Mouse (Mus musculus): ENCODE results near the gene Mrgprg. TPM values are rescaled to one million over a fixed set of nuclear protein-coding genes. Genes with fewer than 3 reads are reported as not detected.

Gene Mrgprg
- polyA plus RNA-seq, 1 experiment from 2014 or later: not detected

DNA sequence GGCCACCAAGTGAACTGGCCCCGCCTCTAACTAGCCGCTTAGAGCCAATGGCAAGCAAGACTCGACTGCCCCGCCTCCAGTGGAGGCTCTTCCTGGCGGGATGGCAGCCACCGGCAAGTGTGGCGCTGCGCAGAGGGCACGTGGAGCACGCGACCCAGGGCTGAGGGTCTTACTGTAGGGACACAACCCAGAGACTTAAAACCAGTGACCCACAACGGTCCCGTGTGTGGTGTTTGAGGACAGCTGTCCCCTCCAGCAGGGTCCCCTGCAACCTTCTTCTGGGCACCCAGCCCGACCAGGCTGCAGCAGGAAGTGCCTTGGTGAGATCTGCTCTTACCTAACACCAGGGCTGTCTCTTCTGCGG is 9.8 kb downstream of the Mrgprg start:
- peaks cover 9% of the 10 kb centered on the region; the same call in 1 of the 2 replicates for H3K4me1 ChIP-seq (replicated peaks; ENCODE audit: control insufficient read depth, insufficient read depth, low read length)
- H3K27ac ChIP-seq: no peak overlapping the region
- peak overlapping the region; percentile 18; the same call in 1 of the 2 replicates for H3K9ac ChIP-seq
- no peaks in the 10 kb centered on the region for H3K9me3 ChIP-seq (ENCODE audit: control insufficient read depth, low read length)
- H3K4me3 ChIP-seq (replicated peaks; ENCODE audit: low read length): peak overlapping the region; percentile 31
- WGBS: 3% methylated on average over 15 of the region's 15 CpGs
- DNase-seq (ENCODE audit: low spot score): peak; percentile 71
- H3K4me2 ChIP-seq (replicated peaks): peak overlapping the region; percentile 78
- ATAC-seq (ENCODE audit: low FRiP score): peak; percentile 87
- H3K27me3 ChIP-seq (ENCODE audit: control insufficient read depth, insufficient read depth, low read length): peaks cover 18% of the 10 kb centered on the region
- H3K36me3 ChIP-seq (replicated peaks; ENCODE audit: control insufficient read depth, insufficient read depth): no peaks in the 10 kb centered on the region

DNA sequence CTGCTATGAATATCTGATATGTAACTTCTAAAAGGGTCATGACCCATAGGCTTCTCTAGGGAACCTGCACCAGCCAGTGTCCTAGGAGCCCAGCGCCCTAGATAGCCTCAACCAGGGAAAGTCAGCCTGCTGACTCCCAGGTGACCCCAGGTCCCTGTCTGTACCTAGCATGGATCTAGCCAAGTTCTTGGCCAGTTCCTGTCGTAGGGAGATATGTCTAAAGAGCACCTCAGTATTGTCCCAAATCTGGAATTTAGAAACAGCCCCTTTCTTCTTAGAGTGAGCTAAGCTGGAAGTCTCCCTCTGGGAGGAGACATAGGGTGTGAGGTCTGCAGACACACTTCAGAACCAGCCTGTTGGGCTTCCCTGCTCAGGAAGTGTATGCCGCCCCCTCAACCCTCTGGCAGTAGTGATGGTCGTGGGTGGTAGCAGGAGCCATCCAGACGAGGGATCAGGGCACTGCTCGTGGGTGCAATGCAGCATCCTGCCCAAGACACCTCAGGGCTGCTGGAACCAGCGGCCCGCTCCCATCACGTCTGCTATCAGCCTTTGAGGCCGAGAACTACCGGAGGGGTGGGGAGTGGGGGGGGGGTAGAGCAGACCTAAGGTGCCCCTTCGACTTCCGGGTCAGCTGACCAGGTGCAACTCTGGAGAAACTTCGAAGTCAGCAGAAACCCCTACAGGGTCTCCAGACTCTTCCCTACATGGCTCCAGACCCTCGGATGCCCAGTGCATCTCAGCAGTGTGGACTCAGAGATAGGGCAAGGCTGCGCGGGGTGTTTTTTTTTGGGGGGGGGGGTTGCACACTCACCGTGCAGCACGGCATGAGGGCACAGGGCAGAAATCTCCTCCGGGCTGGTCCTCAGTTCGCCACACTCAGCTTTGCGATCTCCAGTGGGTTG is 10.4 kb downstream of the Mrgprg start, which contains the start of gene Osbpl5:
Gene Osbpl5 (minus strand): TSS at position 861 of the 902 bp plus-strand sequence.
- Histone ChIP-seq H3K36me3 (replicated peaks; ENCODE audit: control insufficient read depth, insufficient read depth) (no peaks in the 10 kb centered on the region), H3K9ac (peak within 1 kb of the TSS; percentile 18; the same call in 1 of the 2 replicates), H3K27me3 (ENCODE audit: control insufficient read depth, insufficient read depth, low read length) (peaks cover 18% of the 10 kb centered on the region), H3K4me3 (replicated peaks; ENCODE audit: low read length) (peak within 1 kb of the TSS; percentile 31), H3K9me3 (ENCODE audit: control insufficient read depth, low read length) (no peaks in the 10 kb centered on the region), H3K27ac (no peak within 1 kb of the TSS), H3K4me2 (replicated peaks) (peak within 1 kb of the TSS; percentile 78), H3K4me1 (replicated peaks; ENCODE audit: control insufficient read depth, insufficient read depth, low read length) (peaks cover 9% of the 10 kb centered on the region; the same call in 1 of the 2 replicates)
- ATAC-seq (ENCODE audit: low FRiP score) (no peak), DNase-seq (ENCODE audit: low spot score) (no peak)
- WGBS: 26% methylated on average over 22 of the region's 22 CpGs

DNA sequence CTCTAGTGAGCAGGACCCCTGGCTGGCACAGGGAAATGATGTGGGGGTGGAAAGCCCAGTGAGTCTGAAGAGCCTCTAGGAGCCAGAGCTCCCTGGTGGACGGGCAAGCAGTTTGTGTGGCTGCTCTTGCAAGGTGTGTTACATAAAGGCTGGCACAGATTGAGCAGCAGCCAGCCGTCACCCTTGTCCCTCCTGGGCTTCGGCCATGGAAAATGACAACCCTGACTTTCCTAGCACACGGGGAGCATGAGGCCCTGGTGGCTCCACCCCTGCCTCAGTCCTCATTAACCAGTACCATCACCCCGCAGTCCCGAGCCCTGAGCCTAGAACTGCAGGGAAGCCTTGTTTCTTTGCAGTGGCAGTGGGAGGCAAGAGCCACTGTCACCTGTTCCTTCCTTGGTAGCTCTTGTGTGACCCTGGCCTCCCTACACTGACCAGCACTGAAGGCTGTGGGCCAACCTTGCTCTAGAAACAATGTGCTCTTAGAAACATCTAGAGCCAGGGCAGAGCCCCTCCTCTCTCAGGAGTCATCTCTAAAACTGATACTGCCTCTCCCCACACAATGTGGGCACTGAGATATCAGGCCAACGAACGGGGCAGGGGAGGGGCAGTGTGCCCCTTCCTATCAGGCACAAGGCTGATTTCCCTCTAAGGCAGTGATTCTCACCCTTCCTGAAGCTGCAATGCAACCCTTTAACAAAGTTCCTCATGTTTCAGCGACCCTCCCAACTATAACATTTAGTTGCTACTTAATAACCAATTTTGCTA is 11.3 kb downstream of the Mrgprg start:
- DNase-seq (ENCODE audit: low spot score): no peak

DNA sequence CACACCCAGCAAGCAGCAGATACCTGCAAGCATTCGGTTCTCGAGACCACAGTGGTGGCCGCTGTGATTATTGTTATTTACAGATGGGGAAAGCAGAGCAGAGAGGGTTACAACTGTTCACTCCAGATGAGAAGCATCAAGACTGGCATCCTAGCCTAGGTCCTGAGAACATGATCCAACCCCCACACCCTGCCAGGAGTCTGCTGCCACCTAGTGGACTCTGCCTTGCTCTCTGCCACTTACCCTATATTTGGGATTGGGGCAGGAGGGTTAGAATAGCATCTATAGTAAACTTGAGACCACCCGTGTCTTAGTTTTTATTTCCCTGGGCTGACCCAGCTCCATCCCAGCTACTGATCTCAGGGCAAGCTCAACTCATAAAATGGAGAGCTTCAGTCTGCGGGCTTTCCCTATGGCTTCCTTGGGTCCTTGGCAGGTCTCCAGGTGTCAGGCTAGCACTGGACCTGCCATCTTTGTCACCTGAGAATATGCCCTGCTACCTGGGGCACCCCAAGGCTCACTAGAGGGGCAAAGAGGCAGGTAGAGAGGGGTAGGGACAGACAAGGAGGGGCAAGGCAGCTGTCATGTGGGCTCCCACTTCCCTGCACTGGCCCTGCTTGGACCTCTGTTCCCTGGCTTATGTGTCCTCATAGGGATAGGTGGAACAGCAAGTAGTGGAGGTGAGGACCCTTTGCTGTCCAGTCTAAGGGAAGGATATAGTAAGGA is 12.6 kb downstream of the Mrgprg start:
- WGBS: 48% methylated on average over 5 of the region's 5 CpGs
- no peak overlapping the region for H3K4me2 ChIP-seq (replicated peaks)
- no peak for ATAC-seq (ENCODE audit: low FRiP score)

More for the DNA sequence above, 11.3 kb downstream of the Mrgprg start:
- no peak for ATAC-seq (ENCODE audit: low FRiP score)
- no peak overlapping the region for H3K4me3 ChIP-seq (replicated peaks; ENCODE audit: low read length)
- no peaks in the 10 kb centered on the region for H3K9me3 ChIP-seq (ENCODE audit: control insufficient read depth, low read length)
- H3K27ac ChIP-seq: no peak overlapping the region
- H3K36me3 ChIP-seq (replicated peaks; ENCODE audit: control insufficient read depth, insufficient read depth): no peaks in the 10 kb centered on the region
- H3K4me1 ChIP-seq (replicated peaks; ENCODE audit: control insufficient read depth, insufficient read depth, low read length): peaks cover 9% of the 10 kb centered on the region; the same call in 1 of the 2 replicates
- 73% methylated on average over 9 of the region's 9 CpGs for WGBS
- H3K9ac ChIP-seq: no peak overlapping the region
- no peak overlapping the region for H3K4me2 ChIP-seq (replicated peaks)
- peaks cover 18% of the 10 kb centered on the region for H3K27me3 ChIP-seq (ENCODE audit: control insufficient read depth, insufficient read depth, low read length)

DNA sequence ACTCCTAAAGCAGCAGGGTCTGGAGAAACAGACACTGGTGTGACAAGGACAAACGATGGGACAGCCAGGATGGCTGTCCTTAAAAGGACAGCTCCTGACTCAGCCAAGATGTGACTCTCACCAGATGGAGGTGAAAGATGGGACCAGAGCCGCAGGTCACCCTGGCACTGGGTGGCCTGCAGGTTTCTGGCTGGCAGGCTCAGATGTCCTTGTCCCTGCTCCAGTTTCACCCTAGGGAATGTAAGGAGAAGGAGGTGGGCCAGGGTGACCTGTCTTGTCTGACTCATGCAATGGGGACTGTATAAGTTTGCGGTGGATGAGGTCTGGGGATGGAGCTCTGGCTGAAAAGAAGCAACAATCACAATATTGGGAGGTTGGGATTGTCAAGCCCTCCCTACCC is 14.2 kb downstream of the Mrgprg start:
- no peak for DNase-seq (ENCODE audit: low spot score)
- Histone ChIP-seq H3K27me3 (ENCODE audit: control insufficient read depth, insufficient read depth, low read length) (peaks cover 18% of the 10 kb centered on the region), H3K27ac (no peak overlapping the region), H3K9ac (no peak overlapping the region), H3K9me3 (ENCODE audit: control insufficient read depth, low read length) (no peaks in the 10 kb centered on the region), H3K4me2 (replicated peaks) (no peak overlapping the region), H3K4me1 (replicated peaks; ENCODE audit: control insufficient read depth, insufficient read depth, low read length) (peaks cover 15% of the 10 kb centered on the region), H3K4me3 (replicated peaks; ENCODE audit: low read length) (no peak overlapping the region), H3K36me3 (replicated peaks; ENCODE audit: control insufficient read depth, insufficient read depth) (no peaks in the 10 kb centered on the region)
- 84% methylated on average over 3 of the region's 3 CpGs for WGBS
- ATAC-seq (ENCODE audit: low FRiP score): no peak

More for the DNA sequence above, 12.6 kb downstream of the Mrgprg start:
- no peak overlapping the region for H3K27ac ChIP-seq
- H3K4me3 ChIP-seq (replicated peaks; ENCODE audit: low read length): no peak overlapping the region
- peaks cover 18% of the 10 kb centered on the region for H3K27me3 ChIP-seq (ENCODE audit: control insufficient read depth, insufficient read depth, low read length)
- H3K9ac ChIP-seq: no peak overlapping the region
- DNase-seq (ENCODE audit: low spot score): peak; percentile 68
- H3K36me3 ChIP-seq (replicated peaks; ENCODE audit: control insufficient read depth, insufficient read depth): no peaks in the 10 kb centered on the region
- no peaks in the 10 kb centered on the region for H3K9me3 ChIP-seq (ENCODE audit: control insufficient read depth, low read length)
- H3K4me1 ChIP-seq (replicated peaks; ENCODE audit: control insufficient read depth, insufficient read depth, low read length): peaks cover 9% of the 10 kb centered on the region; the same call in 1 of the 2 replicates

DNA sequence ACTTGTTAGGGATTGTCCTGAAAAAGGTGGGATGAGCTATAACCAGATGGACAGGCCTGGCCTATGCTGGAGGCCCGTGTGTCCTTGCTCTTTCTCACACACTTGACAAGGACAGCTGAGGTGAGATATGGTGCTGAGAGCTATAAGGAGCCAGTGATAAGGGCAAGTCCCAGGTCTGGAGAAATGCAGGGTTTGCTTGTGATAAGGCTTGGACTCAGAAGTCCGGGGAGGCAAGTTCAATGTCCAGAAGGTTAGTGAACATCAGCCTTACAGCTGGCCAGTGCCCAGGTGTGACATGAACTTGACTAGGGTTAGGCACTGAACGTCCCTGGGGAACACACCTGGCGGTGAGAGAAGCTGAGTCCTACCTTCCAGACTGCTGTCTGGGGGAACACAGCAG is 14.7 kb downstream of the Mrgprg start:
- DNase-seq (ENCODE audit: low spot score): no peak
- no peaks in the 10 kb centered on the region for H3K36me3 ChIP-seq (replicated peaks; ENCODE audit: control insufficient read depth, insufficient read depth)
- H3K4me3 ChIP-seq (replicated peaks; ENCODE audit: low read length): no peak overlapping the region
- H3K4me1 ChIP-seq (replicated peaks; ENCODE audit: control insufficient read depth, insufficient read depth, low read length): peaks cover 12% of the 10 kb centered on the region
- H3K9ac ChIP-seq: no peak overlapping the region
- H3K27me3 ChIP-seq (ENCODE audit: control insufficient read depth, insufficient read depth, low read length): peaks cover 18% of the 10 kb centered on the region
- H3K27ac ChIP-seq: no peak overlapping the region
- H3K9me3 ChIP-seq (ENCODE audit: control insufficient read depth, low read length): no peaks in the 10 kb centered on the region
- 74% methylated on average over 4 of the region's 4 CpGs for WGBS
- no peak for ATAC-seq (ENCODE audit: low FRiP score)
- H3K4me2 ChIP-seq (replicated peaks): no peak overlapping the region

DNA sequence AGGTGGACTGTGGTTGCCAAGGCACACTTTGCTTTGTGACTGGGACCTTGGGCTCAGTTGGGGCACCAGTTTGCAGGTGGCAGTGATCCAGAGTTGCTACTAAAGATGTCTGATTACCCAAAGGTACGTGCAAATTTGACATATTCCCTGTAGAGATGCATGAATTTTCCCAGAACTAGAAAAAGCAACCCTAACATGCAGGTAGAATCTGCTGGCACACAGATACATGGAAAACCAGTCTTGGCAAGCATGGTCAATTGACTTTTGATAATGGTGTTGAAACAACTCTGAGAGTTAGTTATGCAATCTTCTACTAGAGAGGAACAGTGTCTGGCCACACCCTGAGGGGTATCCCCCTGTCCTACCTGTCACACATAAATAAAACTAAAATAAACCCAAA is 15.4 kb downstream of the Mrgprg start:
- ATAC-seq (ENCODE audit: low FRiP score) (no peak), DNase-seq (ENCODE audit: low spot score) (no peak)
- no peak overlapping the region for H3K27ac ChIP-seq
- H3K9me3 ChIP-seq (ENCODE audit: control insufficient read depth, low read length): no peaks in the 10 kb centered on the region
- 85% methylated on average over 1 of the region's 1 CpGs for WGBS
- H3K27me3 ChIP-seq (ENCODE audit: control insufficient read depth, insufficient read depth, low read length): peaks cover 17% of the 10 kb centered on the region
- no peaks in the 10 kb centered on the region for H3K36me3 ChIP-seq (replicated peaks; ENCODE audit: control insufficient read depth, insufficient read depth)
- H3K9ac ChIP-seq: no peak overlapping the region
- H3K4me1 ChIP-seq (replicated peaks; ENCODE audit: control insufficient read depth, insufficient read depth, low read length): peaks cover 6% of the 10 kb centered on the region; the same call in 1 of the 2 replicates
- H3K4me3 ChIP-seq (replicated peaks; ENCODE audit: low read length): no peak overlapping the region
- no peak overlapping the region for H3K4me2 ChIP-seq (replicated peaks)

DNA sequence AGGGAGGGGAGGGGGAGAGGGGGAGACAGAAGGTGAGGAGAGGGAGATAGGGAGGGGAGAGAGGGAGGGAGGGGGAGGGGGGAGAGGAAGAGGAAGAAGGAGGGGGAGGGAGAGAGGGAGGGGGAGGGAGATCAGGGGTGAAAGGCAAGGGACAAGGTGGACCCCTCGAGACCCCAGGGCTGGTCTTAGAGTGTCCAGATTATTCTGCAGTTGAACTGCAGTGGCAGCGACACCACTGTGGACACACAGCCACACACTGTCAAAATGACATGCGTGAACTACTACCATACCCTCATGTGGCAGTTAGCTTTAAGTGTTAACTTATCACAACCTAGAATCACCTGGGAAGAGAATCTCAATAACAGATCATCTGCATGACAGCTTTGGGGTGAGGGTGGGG is 17.7 kb downstream of the Mrgprg start:
- Histone ChIP-seq H3K9me3 (ENCODE audit: control insufficient read depth, low read length) (no peaks in the 10 kb centered on the region), H3K4me2 (replicated peaks) (no peak overlapping the region), H3K27ac (no peak overlapping the region), H3K9ac (no peak overlapping the region), H3K4me1 (replicated peaks; ENCODE audit: control insufficient read depth, insufficient read depth, low read length) (peaks cover 6% of the 10 kb centered on the region; the same call in 1 of the 2 replicates), H3K4me3 (replicated peaks; ENCODE audit: low read length) (no peak overlapping the region), H3K27me3 (ENCODE audit: control insufficient read depth, insufficient read depth, low read length) (no peaks in the 10 kb centered on the region), H3K36me3 (replicated peaks; ENCODE audit: control insufficient read depth, insufficient read depth) (no peaks in the 10 kb centered on the region)
- no peak for DNase-seq (ENCODE audit: low spot score)
- no peak for ATAC-seq (ENCODE audit: low FRiP score)
- WGBS: 67% methylated on average over 3 of the region's 3 CpGs
